Mouse (Mus musculus) small intestine, adult 2 months (tissue): ENCODE results near the gene Lin7b.

Experiments used
- CTCF ChIP-seq: fragments of 200-500 bp; IDR thresholded peaks from 2 replicates; pipeline ENCODE4 v1.5.1; 2012; ENCODE audit warnings: low read depth, mild to moderate bottlenecking, control low read depth, inconsistent platforms, low read length, moderate library complexity, mixed read lengths; ENCODE audit not compliant: insufficient replicate concordance, insufficient read length; ENCODE audit errors: extremely low read depth
- POLR2A ChIP-seq: fragments of 200-500 bp; IDR thresholded peaks from 2 replicates; pipeline ENCODE4 v1.6.1; 2012; ENCODE audit warnings: low read depth, mild to moderate bottlenecking, control low read depth, inconsistent platforms, low read length, moderate library complexity

GRCm38 (mm10) chr7:45328841-45329475 lies 41.4 kb downstream of the Lin7b start:
- TF ChIP-seq CTCF, result no peak
- no peak for TF ChIP-seq POLR2A
